Mouse (Mus musculus) cerebellum, postnatal 25 days (tissue): ENCODE measurements at regions not wholly inside any gene's neighbourhood (a gene's known extent, or its start where the extent isn't known, plus 50 kb on each side); places are given as distances from the start of the nearest gene placed in this dataset.
"Not testable (repeated sequence)": the region's sequence is repeated elsewhere in the genome, so short reads cannot be mapped to it uniquely, and the experiment has no call there.

Experiments
- DNase-seq, 2 experiments: peaks; one replicate each; pipeline ENCODE4 v3.0.0; 2021; ENCODE audit warnings: mixed read lengths in 2 of 2

DNA sequence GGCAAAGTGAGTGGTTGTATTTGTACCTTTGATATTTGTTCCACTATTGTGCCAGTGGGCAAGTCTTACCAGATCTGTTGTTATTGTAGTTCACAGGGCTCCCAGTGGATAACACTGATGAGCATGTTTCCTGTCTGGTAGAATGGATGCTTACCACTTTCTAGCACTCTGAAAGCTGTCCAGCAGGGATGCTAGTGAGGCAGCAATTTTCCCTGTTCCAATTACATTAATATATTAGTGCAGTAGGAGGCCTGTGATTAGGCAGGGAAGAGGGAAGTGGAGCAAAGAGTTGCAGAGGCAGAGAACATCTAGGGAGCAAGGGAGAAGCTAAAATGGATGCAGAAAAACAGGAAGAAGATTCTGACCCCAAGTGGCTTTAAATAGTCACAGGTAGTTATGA is 348.0 kb downstream of the Adam29 start:
- not testable (repeated sequence) for DNase-seq

DNA sequence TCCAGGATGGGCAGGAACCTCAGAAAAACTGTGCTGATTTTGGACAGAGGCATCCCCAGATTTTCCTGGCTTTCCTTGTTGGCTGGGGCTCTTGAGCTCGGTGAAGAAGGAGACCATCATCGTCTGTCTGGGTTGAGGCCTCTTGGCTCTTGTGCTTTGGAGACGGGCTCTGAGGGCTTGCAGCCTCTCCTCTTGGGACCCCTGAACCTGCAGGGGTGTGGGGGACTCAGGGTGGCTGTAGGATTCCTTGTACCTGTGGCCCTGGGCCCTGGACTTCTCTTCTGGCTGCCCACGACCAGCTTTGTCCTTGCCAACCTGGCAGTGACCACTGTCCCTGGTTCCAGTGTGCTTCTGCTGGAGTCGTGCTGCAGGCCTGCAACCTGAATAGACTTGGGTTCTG is 367.9 kb downstream of the Adam29 start:
- no peak for DNase-seq

DNA sequence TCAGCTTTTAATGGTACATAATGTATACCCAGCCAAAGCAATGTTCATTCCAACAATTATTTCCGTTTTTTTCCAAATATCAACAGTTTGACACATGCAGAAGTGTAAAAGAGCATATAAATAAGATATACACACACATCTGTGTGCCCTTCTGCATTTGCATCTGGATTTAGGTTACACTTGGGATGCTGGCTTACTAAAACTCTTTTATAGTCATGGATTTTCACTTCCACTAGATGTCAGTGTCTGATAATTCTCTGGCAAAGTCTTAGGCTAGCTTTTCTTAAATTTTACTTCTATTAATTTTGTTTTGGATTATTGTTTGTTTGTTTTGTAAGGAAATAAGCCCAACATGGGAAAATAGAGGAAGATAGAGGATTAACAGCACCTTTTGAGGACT is 377.4 kb downstream of the Adam29 start:
- DNase-seq: not testable (repeated sequence)

DNA sequence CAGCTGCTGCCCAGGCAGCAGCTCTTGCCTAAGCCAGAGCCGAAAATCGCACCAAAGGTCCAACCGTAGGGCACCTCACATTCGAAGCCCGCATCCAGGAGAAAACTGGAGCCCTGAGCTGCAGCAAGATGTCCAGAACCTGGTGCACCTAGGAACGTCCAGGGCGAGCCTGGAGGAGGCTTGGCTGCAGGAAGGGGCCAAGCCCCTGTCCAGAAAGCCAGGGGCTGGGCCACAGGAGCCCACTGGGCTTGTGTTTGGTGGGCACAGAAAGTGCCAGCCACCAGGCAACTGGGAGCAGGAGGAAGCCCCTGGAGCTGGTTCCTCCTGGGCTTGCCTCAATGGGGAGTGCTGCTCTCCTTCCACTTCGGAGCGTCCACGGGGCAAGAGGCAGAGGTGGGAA is 387.6 kb downstream of the Adam29 start:
- DNase-seq: peak in 1 of 2 experiments; percentile 6

DNA sequence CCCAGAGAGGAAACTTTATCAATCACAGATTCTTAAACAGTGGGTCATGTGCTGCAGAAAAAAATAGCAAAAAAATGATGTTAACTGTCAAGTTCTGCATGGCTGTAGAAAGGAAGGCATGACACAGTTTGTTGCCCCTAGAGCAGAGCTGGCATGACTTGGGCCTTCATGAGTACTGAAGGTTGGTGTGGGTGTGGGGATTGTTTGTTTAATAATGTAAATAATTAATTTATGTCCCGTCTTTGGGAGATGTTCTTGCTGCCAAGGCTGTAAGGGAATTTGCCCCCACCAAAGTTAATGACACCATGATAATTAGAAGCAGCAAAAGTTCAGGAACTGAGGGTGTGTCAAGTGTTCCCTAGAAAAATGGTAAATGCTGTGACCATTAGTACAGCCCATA is 429.4 kb downstream of the Adam29 start:
- DNase-seq: no peak

DNA sequence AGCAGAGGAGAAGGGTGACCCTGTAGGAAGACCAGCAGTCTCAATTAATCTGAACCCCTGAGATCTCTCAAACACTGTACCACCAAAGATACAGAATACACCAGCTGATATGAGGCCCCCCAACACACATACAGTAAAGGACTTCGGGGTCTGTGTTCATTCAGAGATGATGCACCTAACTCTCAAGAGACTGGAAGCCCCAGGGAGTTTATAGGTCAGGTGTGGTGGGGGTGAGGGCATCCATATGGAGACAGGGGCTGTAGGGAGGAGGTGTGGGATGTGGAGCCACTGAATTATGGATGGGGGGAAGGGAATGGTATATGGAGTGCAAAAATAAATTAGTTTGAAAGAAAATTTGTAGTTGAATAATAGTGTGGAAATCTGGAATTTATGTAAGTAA is 429.8 kb downstream of the Adam29 start:
- DNase-seq: no peak

DNA sequence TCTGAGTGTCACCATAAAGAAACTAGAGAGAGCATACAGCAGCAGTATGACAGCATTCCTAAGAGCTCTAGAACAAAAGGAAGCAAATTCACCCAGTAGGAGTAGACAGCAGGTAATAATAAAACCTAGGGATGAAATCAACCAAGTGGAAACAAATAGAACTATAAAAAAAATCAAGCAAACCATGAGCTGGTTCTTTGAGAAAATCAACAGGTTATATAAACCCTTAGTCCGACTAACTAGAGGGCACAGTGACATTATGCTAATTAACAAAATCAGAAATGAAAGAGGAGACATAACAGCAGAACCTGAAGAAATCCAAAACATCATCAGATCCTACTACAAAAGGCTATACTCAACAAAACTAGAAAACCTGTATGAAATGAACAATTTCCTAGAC is 434.4 kb downstream of the Adam29 start:
- no peak for DNase-seq

DNA sequence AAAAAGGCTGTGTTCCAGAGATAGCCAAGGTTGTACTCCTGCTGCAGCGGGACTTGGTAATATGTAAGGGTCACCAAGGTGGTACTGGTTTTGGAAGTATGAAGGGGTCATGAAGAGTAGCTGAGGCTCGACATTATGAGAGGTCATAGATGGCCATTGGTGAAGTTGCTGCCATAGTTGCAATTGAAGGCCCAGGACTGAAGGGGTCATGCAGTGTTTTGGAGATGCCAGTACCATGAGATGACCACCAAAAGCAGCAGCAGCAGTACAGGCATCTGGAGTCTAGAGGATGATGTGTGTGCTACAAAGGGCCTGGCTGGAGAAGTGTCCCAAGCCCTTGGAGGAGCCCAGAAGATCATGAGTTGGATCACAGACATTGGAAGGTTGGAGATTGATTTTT is 440.0 kb downstream of the Adam29 start:
- not testable (repeated sequence) for DNase-seq

DNA sequence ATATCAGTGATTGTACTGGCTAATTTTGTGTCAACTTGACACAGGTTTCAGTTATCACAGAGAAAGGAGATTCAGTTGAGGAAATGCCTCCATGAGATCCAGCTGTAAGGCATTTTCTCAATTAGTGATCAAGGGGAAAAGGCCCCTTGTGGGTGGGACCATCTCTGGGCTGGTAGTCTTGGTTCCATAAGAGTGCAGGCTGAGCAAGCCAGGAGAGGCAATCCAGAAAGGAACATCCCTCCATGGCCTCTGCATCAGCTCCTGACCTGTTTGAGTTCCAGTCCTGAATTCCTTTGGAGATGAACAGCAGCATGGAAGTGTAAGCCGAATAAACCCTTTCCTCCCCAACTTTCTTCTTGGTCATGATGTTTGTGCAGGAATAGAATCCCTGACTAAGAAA is 440.8 kb downstream of the Adam29 start:
- DNase-seq: not testable (repeated sequence)

DNA sequence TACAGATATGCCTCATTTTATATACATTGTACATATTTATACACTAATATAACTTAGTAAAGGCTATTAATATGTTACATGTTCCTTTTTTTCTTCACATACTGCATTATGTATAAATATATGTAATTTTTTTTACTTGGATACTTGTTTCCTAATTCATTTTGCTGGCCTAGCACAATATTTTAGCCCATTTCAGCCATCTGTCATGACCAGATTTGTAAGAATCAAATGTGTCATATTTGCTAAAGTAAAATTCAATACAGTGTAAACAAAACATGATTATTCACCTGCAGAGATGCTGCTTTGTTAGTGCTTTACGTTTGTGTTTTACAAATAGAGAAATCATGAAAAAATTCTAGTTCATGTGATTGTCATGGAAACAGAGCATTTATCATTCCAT is 441.3 kb downstream of the Adam29 start:
- no peak for DNase-seq

DNA sequence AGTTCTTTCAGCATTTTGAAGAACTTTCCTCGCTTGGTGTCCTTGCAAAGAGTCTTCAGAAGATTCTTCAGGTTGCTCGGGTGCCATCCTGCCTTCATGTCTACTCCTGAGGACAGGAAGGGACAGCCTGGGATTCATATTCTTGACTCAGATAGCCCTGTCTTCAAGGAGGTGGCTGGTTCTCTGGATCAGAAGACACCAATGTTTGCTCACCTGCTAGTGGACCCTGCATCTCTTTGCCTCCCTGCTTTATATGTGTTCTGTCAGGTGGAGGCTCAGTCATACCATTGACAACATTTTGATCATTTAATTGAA is 441.9 kb downstream of the Adam29 start:
- DNase-seq: no peak

DNA sequence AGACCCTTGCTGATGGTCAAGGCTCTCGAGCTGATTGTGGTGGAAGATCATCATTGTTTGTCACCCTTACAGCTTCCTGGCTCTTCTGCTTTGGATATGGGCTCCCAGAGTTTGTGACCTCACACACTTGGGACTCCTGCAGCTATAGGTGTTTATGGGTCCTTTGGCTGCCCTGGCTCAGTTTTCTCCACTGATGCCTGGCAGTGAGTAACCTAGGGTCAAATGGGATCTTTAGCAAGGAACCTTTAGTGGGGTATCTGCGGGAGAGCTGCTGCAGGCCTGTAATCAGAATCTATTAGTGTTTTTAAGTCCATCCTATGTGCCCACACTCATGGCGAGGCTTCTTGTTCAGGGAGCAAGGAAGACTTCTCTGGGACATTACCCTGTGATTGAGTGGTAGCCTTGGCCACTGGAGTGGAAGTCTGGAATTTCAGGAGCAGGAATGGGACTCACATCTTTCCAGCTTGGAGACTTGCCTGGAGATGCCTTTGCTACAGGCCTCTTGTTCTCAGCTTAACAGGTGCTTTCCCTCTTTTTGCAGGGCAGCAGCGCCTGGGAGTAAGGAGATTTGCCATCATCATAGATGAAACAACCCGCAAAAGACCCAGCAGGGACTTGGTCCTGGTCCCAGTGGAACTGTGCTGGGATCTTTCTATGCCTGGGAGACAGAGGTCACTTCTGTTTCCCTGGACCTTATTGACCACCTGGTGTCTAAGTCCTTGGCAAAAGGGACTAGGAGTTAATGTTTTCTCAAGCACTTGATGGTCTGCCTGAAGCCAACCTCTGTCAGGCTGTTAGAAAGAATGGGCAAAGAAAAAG is 442.5 kb downstream of the Adam29 start:
- peak in 1 of 2 experiments; percentile 13 for DNase-seq

DNA sequence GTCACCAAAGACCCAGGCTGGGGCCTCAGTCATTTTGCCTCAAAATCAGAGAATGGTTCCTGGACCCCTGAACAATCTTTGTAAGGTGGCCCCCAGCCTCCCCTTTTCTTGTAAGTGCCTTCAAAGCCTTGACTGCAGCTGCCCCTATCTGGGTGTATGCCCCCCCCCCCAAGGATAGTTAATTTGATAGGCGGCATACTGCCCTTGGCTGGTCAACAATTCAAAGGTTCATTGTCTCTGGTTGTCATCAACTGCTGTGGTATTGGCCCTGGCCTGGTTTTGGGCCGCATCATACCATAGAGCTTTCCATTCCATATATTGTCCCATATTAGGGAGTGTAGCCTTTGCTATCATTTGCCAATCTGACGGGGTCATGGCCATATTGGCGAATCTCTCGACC is 446.0 kb downstream of the Adam29 start:
- not testable (repeated sequence) for DNase-seq

DNA sequence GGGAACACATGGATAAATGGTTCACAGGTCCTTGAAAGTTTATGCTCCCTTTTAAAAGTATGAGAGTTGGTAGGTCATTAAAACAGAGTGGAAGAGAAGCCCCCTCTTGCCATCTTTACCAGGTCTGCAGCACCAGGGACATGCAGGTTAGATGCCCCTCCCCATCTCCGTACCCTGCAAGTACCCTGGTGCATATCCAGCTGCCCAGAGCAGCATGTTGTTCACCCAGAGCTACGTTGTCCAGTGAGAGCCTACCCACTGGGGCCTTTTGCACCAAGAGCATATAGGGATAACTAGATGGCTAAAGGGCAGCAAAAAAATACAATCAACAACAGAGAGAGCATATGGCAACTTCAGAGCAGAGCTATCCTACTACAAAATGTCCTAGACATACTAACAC is 449.3 kb downstream of the Adam29 start:
- no peak for DNase-seq
